Mouse (Mus musculus) kidney, embryonic 14.5 days (tissue): ENCODE data around the gene Akap6. TPM values are rescaled to one million over a fixed set of nuclear protein-coding genes. Genes with fewer than 3 reads are reported as not detected.
A peak's percentile ranks its signal among the peaks of the same experiment; 100 is the strongest.

Source experiments
- ATAC-seq: fragments of 200-750 bp; cut with Nextera tagmentation; 2 replicates; pipeline ENCODE4 v1.8.0; 2017; ENCODE audit warnings: moderate number of reproducible peaks, mild to moderate bottlenecking, moderate TSS enrichment, moderate library complexity; ENCODE audit not compliant: low FRiP score, low TSS enrichment
- H3K27ac ChIP-seq: fragments of 300-500 bp; sonication (generic); 2 replicates; pipeline ENCODE4 v1.5.1; 2014; ENCODE audit warnings: low read depth, mild to moderate bottlenecking, low read length, moderate library complexity, mixed read lengths
- H3K27me3 ChIP-seq: fragments of 300-500 bp; sonication (generic); 2 replicates; pipeline ENCODE4 v1.6.1; 2014; ENCODE audit warnings: mild to moderate bottlenecking, low read length; ENCODE audit not compliant: control insufficient read depth, insufficient read depth
- H3K36me3 ChIP-seq: fragments of 300-500 bp; sonication (generic); 2 replicates; pipeline ENCODE4 v1.6.1; 2014; ENCODE audit warnings: low read length, mixed read lengths; ENCODE audit not compliant: control insufficient read depth, insufficient read depth
- H3K4me1 ChIP-seq: fragments of 300-500 bp; sonication (generic); 2 replicates; pipeline ENCODE4 v1.6.1; 2014; ENCODE audit warnings: low read length, mixed read lengths; ENCODE audit not compliant: control insufficient read depth, insufficient read depth
- H3K4me2 ChIP-seq: fragments of 300-500 bp; sonication (generic); replicated peaks from 2 replicates; pipeline ENCODE4 v1.6.1; 2014; ENCODE audit warnings: low read depth, mild to moderate bottlenecking, low read length
- H3K4me3 ChIP-seq: fragments of 300-500 bp; sonication (generic); 2 replicates; pipeline ENCODE4 v1.5.1; 2014; ENCODE audit warnings: mild to moderate bottlenecking, low read length
- H3K9ac ChIP-seq: fragments of 300-500 bp; sonication (generic); 2 replicates; pipeline ENCODE4 v1.6.1; 2014; ENCODE audit warnings: low read depth, mild to moderate bottlenecking, low read length, moderate library complexity
- H3K9me3 ChIP-seq: fragments of 300-500 bp; sonication (generic); 2 replicates; pipeline ENCODE4 v1.6.1; 2016; ENCODE audit warnings: low read length; ENCODE audit not compliant: control insufficient read depth
- WGBS: fragments of 180-500 bp; shearing (Covaris S2); extraction: QIAGEN DNeasy Blood & Tissue Kit; methylation state at CpG from one replicate; pipeline ENCODE4 v1.1.7; 2014; 5-methylcytosine and 5-hydroxymethylcytosine counted together
- polyA plus RNA-seq: library from polyadenylated mRNA; unstranded; fragments of >200 nt; fragmentation: Nextera tagmentation; extraction: Ambion mirVana; gene quantifications from 2 replicates; pipeline ENCODE4 v1.2.1, GENCODE M21; 2014

The Akap6 gene
- polyA plus RNA-seq, 1 experiment from 2014 or later: 0.18 TPM

- Histone ChIP-seq H3K9me3 (no peaks in the 10 kb centered on the region), H3K27ac (no peak overlapping the region), H3K36me3 (no peaks in the 10 kb centered on the region), H3K9ac (no peak overlapping the region), H3K4me3 (no peak overlapping the region), H3K4me2 (no peak overlapping the region), H3K4me1 (no peaks in the 10 kb centered on the region), H3K27me3 (no peaks in the 10 kb centered on the region)
- ATAC-seq: no peak
- 77% methylated on average over 3 of the region's 3 CpGs for WGBS
Measured at GRCm38 (mm10) chr12:52769561-52769960, 70.4 kb downstream of the Akap6 start.

GRCm38 (mm10) chr12:52771931-52772330 is 72.7 kb downstream of the Akap6 start:
- ATAC-seq: no peak
- Histone ChIP-seq H3K4me2 (no peak overlapping the region), H3K4me3 (no peak overlapping the region), H3K36me3 (no peaks in the 10 kb centered on the region), H3K4me1 (no peaks in the 10 kb centered on the region), H3K27ac (no peak overlapping the region), H3K27me3 (no peaks in the 10 kb centered on the region), H3K9ac (no peak overlapping the region), H3K9me3 (no peaks in the 10 kb centered on the region)
- 69% methylated on average over 7 of the region's 7 CpGs for WGBS

- H3K27ac ChIP-seq: no peak overlapping the region
- H3K27me3 ChIP-seq: no peaks in the 10 kb centered on the region
- H3K4me1 ChIP-seq: no peaks in the 10 kb centered on the region
- H3K4me2 ChIP-seq: no peak overlapping the region
- H3K9me3 ChIP-seq: no peaks in the 10 kb centered on the region
- no peak overlapping the region for H3K4me3 ChIP-seq
- H3K9ac ChIP-seq: no peak overlapping the region
- ATAC-seq: no peak
- H3K36me3 ChIP-seq: no peaks in the 10 kb centered on the region
- WGBS: 63% methylated on average over 10 of the region's 11 CpGs
Measured at GRCm38 (mm10) chr12:52772494-52773280, 73.5 kb downstream of the Akap6 start.

DNA sequence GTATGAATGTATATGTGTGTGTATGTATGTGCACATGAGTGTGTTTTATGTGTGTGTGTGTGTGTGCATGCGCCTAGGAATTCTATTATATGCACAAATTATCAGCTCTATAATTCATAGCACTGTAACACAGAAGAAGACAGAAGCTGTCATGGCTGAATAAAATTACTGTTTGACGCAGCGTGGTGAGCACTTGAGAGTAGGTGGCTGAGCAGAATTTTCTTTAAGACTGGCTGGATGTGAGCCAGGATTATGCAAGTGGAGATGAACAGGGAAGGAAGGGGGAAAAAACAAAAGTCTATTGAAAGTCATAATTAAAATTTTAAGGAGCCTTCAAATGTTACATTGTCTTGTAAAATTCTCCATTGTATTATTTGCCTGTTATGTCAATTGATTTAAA is 74.7 kb downstream of the Akap6 start:
- Histone ChIP-seq H3K4me1 (no peaks in the 10 kb centered on the region), H3K4me3 (no peak overlapping the region), H3K27ac (no peak overlapping the region), H3K27me3 (no peaks in the 10 kb centered on the region), H3K9ac (no peak overlapping the region), H3K4me2 (no peak overlapping the region), H3K36me3 (no peaks in the 10 kb centered on the region), H3K9me3 (no peaks in the 10 kb centered on the region)
- 72% methylated on average over 3 of the region's 3 CpGs for WGBS
- no peak for ATAC-seq

DNA sequence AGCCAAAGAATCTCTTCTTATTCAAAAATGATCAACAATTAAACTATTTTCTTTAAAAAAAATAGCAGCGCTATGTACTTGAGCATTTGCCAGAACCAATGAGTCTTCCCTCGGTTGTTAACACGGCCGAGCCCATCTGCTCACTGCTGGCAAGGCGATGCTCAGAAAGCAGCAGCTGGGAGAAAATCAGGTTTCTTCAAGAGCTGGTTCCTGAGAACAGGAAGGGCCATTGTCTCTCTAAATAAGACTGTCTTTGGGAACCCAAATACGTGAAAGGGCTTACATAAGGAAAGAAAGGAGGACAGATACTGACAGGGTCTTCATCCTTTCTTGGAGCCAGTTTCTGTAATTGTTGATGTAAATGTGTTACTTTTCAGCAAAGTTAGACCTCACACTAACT is 75.2 kb downstream of the Akap6 start:
- ATAC-seq: no peak
- Histone ChIP-seq H3K9me3 (no peaks in the 10 kb centered on the region), H3K27me3 (no peaks in the 10 kb centered on the region), H3K4me2 (no peak overlapping the region), H3K4me3 (no peak overlapping the region), H3K4me1 (no peaks in the 10 kb centered on the region), H3K9ac (no peak overlapping the region), H3K36me3 (no peaks in the 10 kb centered on the region), H3K27ac (no peak overlapping the region)
- 35% methylated on average over 6 of the region's 6 CpGs for WGBS

GRCm38 (mm10) chr12:52780216-52780615 is 81.0 kb downstream of the Akap6 start:
- H3K4me1 ChIP-seq: no peaks in the 10 kb centered on the region
- no peak overlapping the region for H3K4me3 ChIP-seq
- WGBS: 85% methylated on average over 5 of the region's 5 CpGs
- no peak overlapping the region for H3K4me2 ChIP-seq
- no peaks in the 10 kb centered on the region for H3K9me3 ChIP-seq
- H3K27me3 ChIP-seq: no peaks in the 10 kb centered on the region
- no peak overlapping the region for H3K27ac ChIP-seq
- no peaks in the 10 kb centered on the region for H3K36me3 ChIP-seq
- H3K9ac ChIP-seq: no peak overlapping the region
- ATAC-seq: no peak

DNA sequence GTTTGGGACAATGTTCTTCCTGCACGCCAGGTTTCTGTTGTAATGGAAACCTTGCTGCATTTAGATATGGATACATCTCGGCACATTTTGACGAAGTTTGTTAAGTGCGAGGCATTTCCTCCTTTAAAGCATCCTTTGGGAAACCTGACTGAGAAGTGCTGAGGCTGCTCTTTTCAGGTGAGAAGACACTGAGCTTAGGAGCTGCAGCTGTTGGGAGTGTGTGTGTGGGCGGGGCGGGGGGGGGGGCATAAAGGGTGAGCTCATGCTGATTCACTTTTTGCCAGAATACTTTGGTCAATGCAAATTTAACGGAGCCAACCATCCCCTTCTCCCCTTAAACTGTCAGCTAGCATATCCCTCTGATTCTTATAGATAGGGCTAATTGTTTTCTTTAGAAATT is 81.9 kb downstream of the Akap6 start:
- no peak overlapping the region for H3K4me2 ChIP-seq
- H3K36me3 ChIP-seq: no peaks in the 10 kb centered on the region
- WGBS: 69% methylated on average over 7 of the region's 7 CpGs
- H3K9me3 ChIP-seq: no peaks in the 10 kb centered on the region
- no peaks in the 10 kb centered on the region for H3K27me3 ChIP-seq
- H3K4me3 ChIP-seq: no peak overlapping the region
- no peak overlapping the region for H3K9ac ChIP-seq
- H3K4me1 ChIP-seq: no peaks in the 10 kb centered on the region
- H3K27ac ChIP-seq: no peak overlapping the region
- no peak for ATAC-seq

DNA sequence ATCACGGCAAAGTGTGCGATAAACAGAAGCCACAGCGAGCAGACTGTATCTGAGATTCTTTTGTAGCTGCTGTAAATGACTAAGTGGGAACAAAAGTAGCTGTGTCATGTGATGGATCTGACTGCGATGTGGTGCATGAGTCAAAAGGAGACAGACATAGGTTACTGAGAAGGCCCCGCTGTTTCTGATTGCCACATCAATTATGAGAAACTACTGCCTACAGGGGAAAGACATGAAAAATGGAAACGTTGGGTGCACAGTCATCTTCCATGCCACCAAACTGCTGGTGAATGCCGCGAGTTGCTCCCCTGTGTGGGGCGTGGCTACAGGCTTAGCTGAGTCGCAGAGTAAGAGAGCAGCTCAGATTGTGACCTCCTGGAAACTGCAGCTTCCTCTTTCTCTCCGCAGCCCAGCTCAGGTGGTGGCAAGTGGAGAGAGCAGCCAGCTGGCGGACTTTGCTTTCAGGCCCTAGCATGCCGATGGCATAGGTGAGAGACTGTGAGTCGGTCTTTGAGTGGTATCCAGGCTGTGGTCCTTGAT is 83.8 kb downstream of the Akap6 start:
- no peak overlapping the region for H3K9ac ChIP-seq
- no peak overlapping the region for H3K27ac ChIP-seq
- peak overlapping the region; percentile 18; the same call in 1 of the 2 replicates for H3K4me3 ChIP-seq
- H3K9me3 ChIP-seq: no peaks in the 10 kb centered on the region
- H3K4me2 ChIP-seq: peak overlapping the region; percentile 29
- H3K4me1 ChIP-seq: no peaks in the 10 kb centered on the region
- whole genome bisulfite sequencing: 15% methylated on average over 14 of the region's 14 CpGs
- no peaks in the 10 kb centered on the region for H3K36me3 ChIP-seq
- ATAC-seq: peak; percentile 66; the same call in 1 of the 2 replicates
- H3K27me3 ChIP-seq: no peaks in the 10 kb centered on the region

GRCm38 (mm10) chr12:52785217-52785616 is 86.0 kb downstream of the Akap6 start:
- Histone ChIP-seq H3K4me3 (no peak overlapping the region), H3K27ac (no peak overlapping the region), H3K9ac (no peak overlapping the region), H3K36me3 (no peaks in the 10 kb centered on the region), H3K4me1 (no peaks in the 10 kb centered on the region), H3K9me3 (no peaks in the 10 kb centered on the region), H3K4me2 (no peak overlapping the region), H3K27me3 (no peaks in the 10 kb centered on the region)
- ATAC-seq: no peak
